Mouse (Mus musculus) left cerebral cortex, adult 6 months (tissue): ENCODE results near the gene Iffo2. TPM values are rescaled to one million over a fixed set of nuclear protein-coding genes. Genes with fewer than 3 reads are reported as not detected.

Source experiments
- long read RNA-seq, 2 experiments: library from polyadenylated mRNA; unstranded; transcript quantifications; one replicate each; pipeline ENCODE4 v2.0.0; 2019 to 2020
- polyA plus RNA-seq: library from polyadenylated mRNA; unstranded; fragments of <200 nt; fragmentation: Nextera tagmentation; gene quantifications from 2 replicates; pipeline ENCODE4 v1.2.3, GENCODE M21; 2021

Gene Iffo2
- polyA plus RNA-seq: 0.99 and 1.4 TPM in 2 replicates
- long read RNA-seq, experiment 1, full-length matches to known transcripts: 1 of 2 reads
- long read RNA-seq, experiment 1, partial matches to known transcripts: 0 of 2 reads
- long read RNA-seq, experiment 1, other reads (novel, unspliced or antisense): 1 of 2 reads
- long read RNA-seq, experiment 2, partial matches to known transcripts: 1 of 1 reads
- long read RNA-seq, experiment 2, other reads (novel, unspliced or antisense): 0 of 1 reads

GRCm38 (mm10) chr4:139530248-139530647, at the start of gene Iffo2:
TSS of gene Iffo2 (plus strand) at chr4:139530548.

GRCm38 (mm10) chr4:139602357-139603244, 72.3 kb downstream of the Iffo2 start, which contains the start of gene Gm21969:
TSS of gene Gm21969 (plus strand) at chr4:139603186.

GRCm38 (mm10) chr4:139622373-139623282, 92.3 kb downstream of the Iffo2 start, which contains the start of gene Aldh4a1:
TSS of gene Aldh4a1 (plus strand) at chr4:139622866.

GRCm38 (mm10) chr4:139653238-139653637, 122.9 kb downstream of the Iffo2 start, which contains the start of gene Tas1r2:
TSS of gene Tas1r2 (plus strand) at chr4:139653538.

Other genes with a start within 250 kb of the Iffo2 start
- 6.6 and 11.3 TPM in 2 replicates for gene Pqlc2, start 219.8 kb upstream of the Iffo2 start, polyA plus RNA-seq
- 52.0 and 54.3 TPM in 2 replicates for gene Akr7a5, start 219.8 kb upstream of the Iffo2 start, polyA plus RNA-seq
- gene Mrto4, start 178.0 kb upstream of the Iffo2 start, polyA plus RNA-seq: 73.8 and 88.0 TPM in 2 replicates
- 32.2 and 35.6 TPM in 2 replicates for gene Emc1, start 178.0 kb upstream of the Iffo2 start, polyA plus RNA-seq
- gene Ubr4, start 177.9 kb upstream of the Iffo2 start, polyA plus RNA-seq: 19.1 and 33.7 TPM in 2 replicates
- not detected in 2 replicates for gene Gm21969, start 72.6 kb downstream of the Iffo2 start, polyA plus RNA-seq
- gene Aldh4a1, start 92.3 kb downstream of the Iffo2 start, polyA plus RNA-seq: 14.1 and 15.3 TPM in 2 replicates
- gene Tas1r2, start 123.0 kb downstream of the Iffo2 start, polyA plus RNA-seq: not detected in 2 replicates